Mouse (Mus musculus) hindlimb bud, embryonic 11.5 days (tissue): ENCODE measurements around the gene Cd180.
"Not testable (repeated sequence)": the region's sequence is repeated elsewhere in the genome, so short reads cannot be mapped to it uniquely, and the experiment has no call there.

Experiments used
- DNase-seq: peaks from one replicate; pipeline ENCODE4 v3.0.0-alpha.2; 2012; ENCODE audit warnings: low read depth, low spot score; ENCODE audit errors: extremely low spot score

Cd180 gene

GRCm38 (mm10) chr13:102677602-102678001, 15.8 kb upstream of the Cd180 start:
- not testable (repeated sequence) for DNase-seq

GRCm38 (mm10) chr13:102678482-102678881, 14.9 kb upstream of the Cd180 start:
- DNase-seq, result peak; percentile 74

- no peak for DNase-seq
These were observed 8.5 kb upstream of the Cd180 start for GRCm38 (mm10) chr13:102684890-102685289.

GRCm38 (mm10) chr13:102688121-102688520, 5.2 kb upstream of the Cd180 start:
- no peak for DNase-seq

- no peak for DNase-seq
These were observed 3.9 kb upstream of the Cd180 start for GRCm38 (mm10) chr13:102689201-102690090.

GRCm38 (mm10) chr13:102690184-102690583, 3.2 kb upstream of the Cd180 start:
- DNase-seq, result no peak

- no peak for DNase-seq
These were observed 1.8 kb upstream of the Cd180 start for GRCm38 (mm10) chr13:102691408-102692150.

- DNase-seq, result no peak
These were observed 796 bp downstream of the Cd180 start for GRCm38 (mm10) chr13:102694154-102694553.

GRCm38 (mm10) chr13:102695121-102695905, 2.0 kb downstream of the Cd180 start:
- DNase-seq, result no peak

GRCm38 (mm10) chr13:102698335-102698734, 5.0 kb downstream of the Cd180 start:
- no peak for DNase-seq

- no peak for DNase-seq
These were observed 5.5 kb downstream of the Cd180 start for GRCm38 (mm10) chr13:102698751-102699323.

GRCm38 (mm10) chr13:102700176-102700575, 6.8 kb downstream of the Cd180 start:
- DNase-seq, result no peak

GRCm38 (mm10) chr13:102700744-102701143, 7.4 kb downstream of the Cd180 start:
- no peak for DNase-seq

GRCm38 (mm10) chr13:102716973-102717372, 23.6 kb downstream of the Cd180 start:
- DNase-seq, result no peak

GRCm38 (mm10) chr13:102725416-102725815, 32.1 kb downstream of the Cd180 start:
- no peak for DNase-seq

GRCm38 (mm10) chr13:102725906-102726305, 32.5 kb downstream of the Cd180 start:
- DNase-seq, result no peak

GRCm38 (mm10) chr13:102726876-102727275, 33.5 kb downstream of the Cd180 start:
- no peak for DNase-seq

GRCm38 (mm10) chr13:102728035-102728434, 34.7 kb downstream of the Cd180 start:
- DNase-seq, result no peak

GRCm38 (mm10) chr13:102728951-102729350, 35.6 kb downstream of the Cd180 start:
- DNase-seq, result not testable (repeated sequence)

- no peak for DNase-seq
These were observed 39.7 kb downstream of the Cd180 start for GRCm38 (mm10) chr13:102733063-102733462.

GRCm38 (mm10) chr13:102737811-102738210, 44.5 kb downstream of the Cd180 start:
- DNase-seq, result no peak
